Mouse (Mus musculus) CD8-positive naive resting alpha-beta T cell, adult 2 months (primary cell): ENCODE measurements around the gene Rmnd5b.

Source experiments
- DNase-seq, 2 experiments: peaks; one replicate each; pipeline ENCODE4 v3.0.0; 2022; ENCODE audit warnings: low read depth in 2 of 2, low spot score in 2 of 2

Gene Rmnd5b

GRCm38 (mm10) chr11:51649889-51650199, 14.1 kb upstream of the Rmnd5b start:
- no peak for DNase-seq

DNA sequence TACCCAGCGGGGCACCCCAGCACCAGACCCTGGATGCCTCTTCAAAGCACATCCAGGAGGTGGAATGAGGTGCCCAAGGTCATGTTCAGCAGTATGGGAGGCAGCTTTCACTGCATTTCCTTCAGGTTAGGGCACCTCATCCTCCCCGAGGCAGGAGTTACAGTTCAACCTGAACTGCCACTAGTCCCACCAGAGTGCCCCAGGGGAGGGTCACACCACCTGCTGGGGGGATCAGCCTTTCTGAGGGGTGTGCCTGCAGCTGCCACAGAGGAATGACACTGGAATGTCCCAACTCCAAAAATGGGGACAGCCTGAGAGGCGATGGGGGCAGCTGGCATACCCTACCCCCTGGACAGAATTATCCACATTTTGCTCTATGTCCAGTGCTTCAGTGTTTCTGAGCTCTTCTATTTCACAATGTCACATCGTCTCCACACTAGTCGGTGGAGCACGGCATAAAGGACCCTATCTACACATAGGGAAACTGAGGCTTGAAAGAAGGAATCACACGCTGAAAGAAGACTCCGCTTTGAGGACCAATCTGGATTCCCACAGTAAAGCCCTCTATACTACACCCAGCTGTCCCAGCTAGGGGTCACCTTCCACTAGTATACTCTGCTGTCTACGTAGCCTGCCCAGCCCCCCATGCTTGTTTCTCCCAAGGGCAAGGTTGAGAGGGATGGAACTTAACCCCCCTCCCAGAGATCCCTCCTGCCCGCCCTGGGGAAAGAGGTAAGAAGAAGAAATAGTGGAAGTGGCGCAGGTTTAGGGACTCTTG, 13.6 kb upstream of the Rmnd5b start:
- DNase-seq: no peak

DNA sequence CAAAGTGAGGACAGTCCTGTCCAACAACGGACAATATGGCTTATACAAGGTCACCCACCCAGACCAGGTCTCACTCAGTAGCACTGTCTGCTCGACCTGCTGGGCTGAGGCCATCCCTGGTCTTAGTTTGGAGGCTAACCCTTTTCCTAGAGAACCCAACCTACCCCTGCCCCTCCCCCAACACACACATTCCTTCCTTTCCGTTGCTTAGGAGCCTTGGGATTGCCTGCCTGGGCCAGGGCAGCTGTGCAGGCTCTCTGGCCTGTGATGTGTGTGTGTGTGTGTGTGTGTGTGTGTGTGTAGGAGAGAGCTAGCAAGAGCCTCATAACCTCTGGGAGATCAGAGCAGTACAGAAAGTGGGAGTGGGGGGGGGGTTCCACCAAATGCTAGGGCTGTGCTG, 12.9 kb upstream of the Rmnd5b start:
- no peak for DNase-seq

- DNase-seq: no peak
Measured at GRCm38 (mm10) chr11:51646751-51647667, 11.3 kb upstream of the Rmnd5b start.

DNA sequence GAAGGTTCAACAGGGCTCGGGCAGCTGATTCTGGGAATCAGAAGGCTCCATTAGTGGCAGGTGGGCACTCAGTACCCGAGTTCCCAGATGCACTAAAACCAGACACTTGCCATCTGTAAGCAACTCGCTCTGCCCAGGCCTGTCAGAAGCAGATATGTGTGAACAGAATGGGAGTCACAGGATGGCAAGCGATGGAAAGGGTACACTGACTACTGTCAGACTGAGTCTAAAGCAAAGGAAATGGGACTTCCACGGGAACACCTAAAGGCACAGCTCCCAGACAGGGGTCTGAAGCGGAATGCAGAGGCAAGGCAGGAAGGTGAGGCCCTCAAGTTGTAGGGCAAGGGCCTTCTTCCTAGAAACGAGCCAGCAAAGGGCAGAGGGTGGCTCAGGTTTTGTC, 10.5 kb upstream of the Rmnd5b start:
- DNase-seq: no peak

DNA sequence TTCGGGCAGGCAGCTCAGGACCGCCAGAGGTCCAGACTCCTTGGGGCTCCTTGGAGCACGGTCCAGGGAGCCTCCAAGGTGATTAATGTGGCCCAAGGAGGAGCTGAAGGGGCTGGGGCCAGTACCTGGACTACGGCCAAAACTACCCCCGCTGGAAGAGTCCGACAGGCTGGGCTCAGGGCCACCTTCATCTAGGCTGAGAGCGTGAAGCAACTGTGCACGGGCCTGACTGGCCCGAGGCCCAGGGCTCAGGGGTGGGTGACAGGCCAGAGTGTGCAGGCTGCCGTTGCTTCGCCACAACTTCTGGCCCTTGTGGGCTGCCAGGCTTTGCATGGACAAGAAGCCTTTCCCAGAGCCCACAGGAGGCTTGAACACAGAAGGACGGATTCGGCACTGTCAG, 9.6 kb upstream of the Rmnd5b start:
- DNase-seq: no peak

- peak in 1 of 2 experiments; percentile 27 for DNase-seq
Measured at GRCm38 (mm10) chr11:51644217-51644616, 8.5 kb upstream of the Rmnd5b start.

GRCm38 (mm10) chr11:51643761-51644160, 8.1 kb upstream of the Rmnd5b start:
- no peak for DNase-seq

- no peak for DNase-seq
Measured at GRCm38 (mm10) chr11:51643202-51643601, 7.5 kb upstream of the Rmnd5b start.

- no peak for DNase-seq
Measured at GRCm38 (mm10) chr11:51640748-51641147, 5.1 kb upstream of the Rmnd5b start.

- DNase-seq: no peak
Measured at GRCm38 (mm10) chr11:51638497-51638896, 2.8 kb upstream of the Rmnd5b start.

- peak; percentile 51 to 56 for DNase-seq
Measured at GRCm38 (mm10) chr11:51637971-51638414, 2.3 kb upstream of the Rmnd5b start.

DNA sequence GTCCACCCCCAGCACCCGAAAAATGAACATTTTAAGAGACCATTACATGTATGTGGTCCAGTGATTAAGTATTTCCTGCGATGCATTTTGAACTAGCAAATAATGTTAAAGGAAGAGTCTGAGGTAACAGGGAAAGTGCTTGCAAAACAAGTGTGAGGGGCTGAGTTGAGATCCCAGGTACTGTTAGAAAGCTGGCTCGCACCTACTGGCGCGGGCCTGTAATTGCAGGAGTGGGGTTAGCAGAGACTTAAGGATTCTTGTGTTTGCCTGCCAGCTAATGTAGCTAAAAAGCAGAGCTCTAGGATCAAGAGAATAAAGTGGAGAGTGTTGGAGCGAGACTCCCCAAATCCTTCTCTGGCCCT, 608 bp upstream of the Rmnd5b start:
- DNase-seq: peak; percentile 64 to 73

DNA sequence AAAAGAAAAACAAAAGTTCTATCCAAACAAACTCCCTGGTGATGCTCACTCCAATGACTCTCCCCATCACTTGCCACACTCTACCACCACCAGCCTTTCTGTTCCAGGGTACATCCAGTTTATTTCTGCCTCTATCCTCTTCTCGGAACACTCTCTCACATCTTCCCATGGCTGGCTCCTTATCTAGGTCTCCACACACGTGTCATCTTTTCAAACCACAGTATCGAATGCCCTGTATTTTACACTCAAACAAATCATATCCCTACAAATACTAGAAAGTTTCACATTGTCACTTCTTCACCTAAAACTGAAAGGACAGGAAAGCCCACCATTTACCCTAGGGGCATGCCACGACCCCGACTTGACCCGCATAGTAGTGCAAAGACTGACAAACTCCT, 570 bp downstream of the Rmnd5b start:
- no peak for DNase-seq

DNA sequence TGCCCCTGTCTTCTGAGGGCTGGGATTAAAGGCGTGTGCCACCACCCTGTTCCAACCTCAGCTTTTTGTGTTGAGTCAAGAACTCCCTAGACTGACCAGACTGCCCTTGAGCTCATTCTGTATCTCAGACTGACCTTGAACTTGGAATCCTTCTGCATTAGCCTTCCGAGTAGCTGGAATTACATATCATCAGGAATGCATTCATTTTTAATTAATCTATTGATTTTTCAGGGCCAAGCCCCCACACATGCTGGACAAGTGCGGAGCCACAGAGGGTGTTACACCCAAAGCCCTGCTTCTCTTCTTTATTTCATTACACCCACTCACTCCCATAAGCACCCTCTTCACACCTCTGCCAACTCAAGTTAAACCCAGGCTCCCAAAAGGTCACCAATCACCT, 2.0 kb downstream of the Rmnd5b start:
- DNase-seq: no peak

DNA sequence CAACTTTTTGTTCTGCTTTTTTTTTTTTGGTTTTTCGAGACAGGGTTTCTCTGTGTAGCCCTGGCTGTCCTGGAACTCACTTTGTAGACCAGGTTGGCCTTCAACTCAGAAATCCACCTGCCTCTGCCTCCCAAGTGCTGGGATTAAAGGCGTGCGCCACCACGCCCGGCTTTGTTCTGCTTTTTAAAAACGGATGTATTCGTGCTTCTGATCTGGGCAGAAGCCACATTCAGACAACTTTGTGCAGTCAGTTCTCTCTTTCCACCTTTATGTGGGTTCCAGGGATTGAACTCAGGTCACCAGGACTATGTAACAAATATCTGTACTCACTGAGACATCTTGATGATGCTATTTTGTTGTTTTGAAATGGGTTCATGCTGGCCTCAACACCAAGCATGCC, 2.5 kb downstream of the Rmnd5b start:
- DNase-seq: peak in 1 of 2 experiments; percentile 28

DNA sequence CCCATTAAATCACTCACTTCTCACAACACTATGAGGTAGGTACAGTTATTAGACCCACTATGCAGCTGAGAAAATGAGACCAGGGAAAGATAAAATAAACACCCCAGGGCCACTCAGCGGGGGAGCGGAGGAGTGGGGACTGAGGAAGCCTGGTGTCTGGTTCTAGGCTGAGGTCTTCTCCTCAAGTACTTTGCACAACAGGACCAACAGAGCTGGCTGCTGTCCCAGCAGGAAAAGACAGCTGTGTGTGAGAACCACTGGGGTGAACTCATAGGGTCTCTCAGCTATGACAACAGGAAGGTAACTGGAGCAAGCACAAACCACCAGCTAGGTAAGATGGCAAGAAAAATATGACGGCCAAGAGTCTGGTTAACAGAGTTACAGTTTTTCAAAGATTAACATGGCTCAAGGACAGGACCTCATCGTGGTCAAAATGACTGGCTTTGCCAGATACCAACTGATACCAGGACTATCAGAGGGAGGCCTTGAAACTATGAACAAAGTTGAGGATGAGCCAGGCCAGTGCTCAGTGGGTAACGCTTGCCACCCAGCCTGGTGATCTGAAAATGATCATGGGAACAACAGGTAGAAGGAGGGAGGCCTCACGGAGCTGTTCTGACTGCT, 3.5 kb downstream of the Rmnd5b start:
- DNase-seq: no peak

GRCm38 (mm10) chr11:51629651-51630314, 5.9 kb downstream of the Rmnd5b start:
- no peak for DNase-seq

- no peak for DNase-seq
Measured at GRCm38 (mm10) chr11:51627907-51628306, 7.8 kb downstream of the Rmnd5b start.

DNA sequence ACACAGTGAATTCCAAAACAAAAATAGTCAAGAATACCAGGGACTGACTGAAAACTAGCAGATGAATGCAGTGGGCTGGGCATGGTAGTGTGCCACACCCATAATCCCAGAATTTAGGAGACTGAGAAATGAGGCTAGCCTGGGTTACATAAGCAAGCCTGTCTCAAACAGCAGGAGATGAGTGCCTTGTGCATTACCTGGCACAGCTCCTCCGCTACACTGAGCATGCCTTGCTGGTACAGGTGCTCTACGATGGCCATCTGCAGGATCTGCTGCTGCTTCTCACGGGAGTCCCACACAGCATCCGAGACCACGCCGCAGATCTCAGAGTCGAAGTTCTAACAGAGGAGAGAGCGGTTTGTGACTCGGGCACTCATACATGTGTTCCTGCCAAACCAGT, 8.3 kb downstream of the Rmnd5b start:
- DNase-seq: no peak

GRCm38 (mm10) chr11:51625187-51625820, 10.4 kb downstream of the Rmnd5b start:
- no peak for DNase-seq
